Mouse (Mus musculus) liver, postnatal 0 days (tissue): ENCODE data around the gene Iqgap3. TPM values are rescaled to one million over a fixed set of nuclear protein-coding genes. Genes with fewer than 3 reads are reported as not detected.

Source experiments
- ATAC-seq: fragments of 200-750 bp; cut with Nextera tagmentation; 2 replicates; pipeline ENCODE4 v1.8.0; 2017; ENCODE audit warnings: mild to moderate bottlenecking, moderate library complexity
- DNase-seq: peaks from one replicate; pipeline ENCODE4 v3.0.0-alpha.2; 2016
- H3K27ac ChIP-seq: fragments of 300-500 bp; sonication (generic); 2 replicates; pipeline ENCODE4 v1.5.1; 2014; ENCODE audit warnings: antibody characterized with exemption, moderate library complexity, mild to moderate bottlenecking, low read depth
- H3K27me3 ChIP-seq: fragments of 300-500 bp; sonication (generic); 2 replicates; pipeline ENCODE4 v1.6.1; 2014; ENCODE audit warnings: low read length, control low read depth, mixed read lengths; ENCODE audit not compliant: insufficient read depth
- H3K36me3 ChIP-seq: fragments of 300-500 bp; sonication (generic); replicated peaks from 2 replicates; pipeline ENCODE4 v1.6.1; 2014; ENCODE audit warnings: mild to moderate bottlenecking, control low read depth, low read length, moderate library complexity, mixed read lengths; ENCODE audit not compliant: insufficient read depth
- H3K4me1 ChIP-seq: fragments of 300-500 bp; sonication (generic); 2 replicates; pipeline ENCODE4 v1.6.1; 2014; ENCODE audit warnings: antibody characterized with exemption, mild to moderate bottlenecking, control low read depth; ENCODE audit not compliant: insufficient read depth
- H3K4me2 ChIP-seq: fragments of 300-500 bp; sonication (generic); 2 replicates; pipeline ENCODE4 v1.6.1; 2014; ENCODE audit warnings: low read depth, mild to moderate bottlenecking, low read length, moderate library complexity, mixed read lengths
- H3K4me3 ChIP-seq: fragments of 300-500 bp; sonication (generic); 2 replicates; pipeline ENCODE4 v1.5.1; 2014; ENCODE audit warnings: low read depth, low read length
- H3K9ac ChIP-seq: fragments of 300-500 bp; sonication (generic); replicated peaks from 2 replicates; pipeline ENCODE4 v1.6.1; 2014; ENCODE audit warnings: mild to moderate bottlenecking, moderate library complexity
- H3K9me3 ChIP-seq: fragments of 300-500 bp; sonication (generic); 2 replicates; pipeline ENCODE4 v1.6.1; 2016; ENCODE audit warnings: mild to moderate bottlenecking, control low read depth, low read length, mixed read lengths
- CTCF ChIP-seq: sonication (generic); IDR thresholded peaks from 2 replicates; pipeline ENCODE4 v1.5.1; 2016; ENCODE audit warnings: antibody characterized with exemption, low read depth
- EP300 ChIP-seq: IDR thresholded peaks from 2 replicates; pipeline ENCODE4 v1.6.1; 2016; ENCODE audit warnings: antibody characterized with exemption, low read depth, mild to moderate bottlenecking
- WGBS: fragments of 180-500 bp; shearing (Covaris S2); extraction: QIAGEN DNeasy Blood & Tissue Kit; methylation state at CpG from one replicate; pipeline ENCODE4 v1.1.7; 2014; ENCODE audit not compliant: insufficient replicate concordance; 5-methylcytosine and 5-hydroxymethylcytosine counted together
- polyA plus RNA-seq: library from polyadenylated mRNA; unstranded; fragments of >200 nt; fragmentation: Nextera tagmentation; extraction: Ambion mirVana; gene quantifications from 2 replicates; pipeline ENCODE4 v1.2.1, GENCODE M21; 2015

Gene Iqgap3
- polyA plus RNA-seq, 1 experiment from 2014 or later: 2.9 TPM

DNA sequence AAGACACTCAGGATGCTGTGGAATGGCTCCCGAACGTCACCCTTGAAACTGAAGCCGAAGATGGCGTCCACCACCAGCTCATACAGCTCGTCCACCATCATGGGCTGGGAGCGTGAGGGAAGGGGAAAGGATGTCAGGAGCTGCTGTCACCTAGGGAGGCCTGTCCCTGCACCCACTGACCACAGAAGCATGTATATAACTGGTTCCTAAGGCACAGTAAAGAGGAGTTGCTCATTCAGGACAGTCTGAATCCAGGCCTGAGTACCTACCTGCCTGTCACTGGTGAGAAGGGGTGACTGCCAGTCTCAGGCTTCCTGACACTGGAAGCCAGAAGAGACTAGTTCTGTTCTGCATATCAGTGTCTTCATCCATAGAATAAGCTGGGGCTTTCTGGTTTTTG is 24.7 kb upstream of the Iqgap3 start:
- TF ChIP-seq EP300 (no peak), CTCF (no peak)
- no peak overlapping the region for H3K27ac ChIP-seq
- H3K4me1 ChIP-seq: peaks cover 8% of the 10 kb centered on the region
- peak overlapping the region; percentile 77 for H3K9ac ChIP-seq
- no peak for ATAC-seq
- DNase-seq: no peak
- H3K27me3 ChIP-seq: no peaks in the 10 kb centered on the region
- H3K4me2 ChIP-seq: peak overlapping the region; percentile 94; the same call in 1 of the 2 replicates
- H3K9me3 ChIP-seq: no peaks in the 10 kb centered on the region
- 85% methylated on average over 6 of the region's 6 CpGs for WGBS
- H3K36me3 ChIP-seq: peaks cover 16% of the 10 kb centered on the region
- no peak overlapping the region for H3K4me3 ChIP-seq

- WGBS: under 1% methylated on average over 58 of the region's 60 CpGs
- ATAC-seq: peak; percentile 97
These were observed 23.7 kb upstream of the Iqgap3 start, which contains the start of gene Naxe for GRCm38 (mm10) chr3:88057902-88058696. Gene Naxe, minus strand, starts transcription at chr3:88058495.

GRCm38 (mm10) chr3:88068386-88068785 is 13.4 kb upstream of the Iqgap3 start:
- TF ChIP-seq CTCF (no peak), EP300 (no peak)
- Histone ChIP-seq H3K9me3 (no peaks in the 10 kb centered on the region), H3K27ac (no peak overlapping the region), H3K4me2 (no peak overlapping the region), H3K27me3 (no peaks in the 10 kb centered on the region), H3K9ac (no peak overlapping the region), H3K4me3 (no peak overlapping the region), H3K4me1 (no peaks in the 10 kb centered on the region), H3K36me3 (no peaks in the 10 kb centered on the region)
- ATAC-seq: no peak
- DNase-seq: peak; percentile 17
- 38% methylated on average over 2 of the region's 2 CpGs for WGBS

More at GRCm38 (mm10) chr3:88057902-88058696, 23.7 kb upstream of the Iqgap3 start, which contains the start of gene Naxe:
- Histone ChIP-seq H3K27me3 (no peaks in the 10 kb centered on the region), H3K4me1 (peaks cover 8% of the 10 kb centered on the region), H3K36me3 (peaks cover 13% of the 10 kb centered on the region), H3K9ac (peak within 1 kb of the TSS; percentile 77), H3K4me2 (peak within 1 kb of the TSS; percentile 94), H3K27ac (no peak within 1 kb of the TSS), H3K4me3 (peak within 1 kb of the TSS; percentile 84), H3K9me3 (no peaks in the 10 kb centered on the region)
- TF ChIP-seq CTCF (no peak), EP300 (no peak)
- DNase-seq: peak; percentile 94

DNA sequence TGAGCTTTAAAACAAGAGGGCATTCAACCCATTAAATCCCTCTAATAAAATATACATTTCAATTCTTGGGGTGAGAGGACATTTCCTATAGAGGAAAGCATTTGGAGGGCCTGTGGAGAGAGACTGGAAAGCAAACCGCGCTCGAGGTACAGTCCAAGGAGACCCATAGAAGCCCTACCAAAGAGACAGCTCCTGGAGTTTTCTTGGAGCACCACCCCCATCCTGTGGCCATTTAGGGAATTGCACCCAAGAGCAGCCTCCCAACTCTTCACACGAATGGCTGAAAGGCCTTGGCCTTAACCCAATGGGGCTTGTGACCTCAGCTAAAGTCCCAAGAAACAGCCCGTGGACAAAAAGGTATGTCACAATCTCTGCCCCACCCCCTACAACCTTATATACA is 10.0 kb upstream of the Iqgap3 start:
- Histone ChIP-seq H3K27ac (no peak overlapping the region), H3K4me3 (no peak overlapping the region), H3K36me3 (no peaks in the 10 kb centered on the region), H3K27me3 (no peaks in the 10 kb centered on the region), H3K9me3 (no peaks in the 10 kb centered on the region), H3K4me2 (no peak overlapping the region), H3K9ac (no peak overlapping the region), H3K4me1 (no peaks in the 10 kb centered on the region)
- ATAC-seq: peak; percentile 74
- WGBS: 1% methylated on average over 5 of the region's 5 CpGs
- TF ChIP-seq EP300 (no peak), CTCF (peak; percentile 94)
- DNase-seq: peak; percentile 88

- Histone ChIP-seq H3K4me3 (no peak overlapping the region), H3K27ac (no peak overlapping the region), H3K4me1 (no peaks in the 10 kb centered on the region), H3K27me3 (no peaks in the 10 kb centered on the region), H3K9me3 (no peaks in the 10 kb centered on the region), H3K4me2 (no peak overlapping the region), H3K36me3 (no peaks in the 10 kb centered on the region), H3K9ac (no peak overlapping the region)
- TF ChIP-seq CTCF (no peak), EP300 (no peak)
- 63% methylated on average over 2 of the region's 2 CpGs for WGBS
- ATAC-seq (no peak), DNase-seq (no peak)
These were observed 8.1 kb upstream of the Iqgap3 start for GRCm38 (mm10) chr3:88073631-88074030.

DNA sequence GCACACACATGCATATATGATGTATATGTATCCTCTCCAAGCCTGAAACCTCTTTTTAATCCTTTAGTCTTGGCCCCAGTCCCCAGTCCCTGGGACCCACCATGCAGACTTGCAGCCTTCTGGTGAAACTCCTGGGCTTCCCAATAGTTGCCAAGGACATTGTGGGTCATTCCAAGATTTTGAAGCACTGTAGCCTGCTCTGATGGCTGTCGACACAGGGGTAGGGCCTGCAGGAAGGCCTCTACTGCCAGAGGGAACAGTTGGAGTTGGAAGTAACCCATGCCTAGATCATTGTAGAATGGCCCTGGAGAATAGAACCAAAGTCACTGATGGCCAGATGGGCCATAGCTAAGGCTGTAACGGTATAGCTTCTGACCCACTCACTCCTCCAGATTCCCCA is 7.4 kb upstream of the Iqgap3 start:
- Histone ChIP-seq H3K36me3 (no peaks in the 10 kb centered on the region), H3K4me1 (no peaks in the 10 kb centered on the region), H3K4me2 (no peak overlapping the region), H3K27ac (no peak overlapping the region), H3K9me3 (no peaks in the 10 kb centered on the region), H3K9ac (no peak overlapping the region), H3K4me3 (no peak overlapping the region), H3K27me3 (no peaks in the 10 kb centered on the region)
- no peak for DNase-seq
- no peak for ATAC-seq
- no peak for TF ChIP-seq EP300
- no peak for TF ChIP-seq CTCF
- WGBS: 54% methylated on average over 2 of the region's 2 CpGs
